Mouse (Mus musculus) cortical plate, adult 2 months (tissue): Measurements from ENCODE around the gene Stac3. TPM values are rescaled to one million over a fixed set of nuclear protein-coding genes. Genes with fewer than 3 reads are reported as not detected.

Source experiments
- H3K27ac ChIP-seq: fragments of 200-500 bp; 2 replicates; pipeline ENCODE4 v1.5.1; 2012; ENCODE audit warnings: low read length, control low read depth, inconsistent platforms; ENCODE audit not compliant: insufficient read depth
- H3K4me1 ChIP-seq: fragments of 200-500 bp; 2 replicates; pipeline ENCODE4 v1.6.1; 2011; ENCODE audit warnings: low read length; ENCODE audit not compliant: control insufficient read depth, insufficient read depth
- H3K4me3 ChIP-seq: fragments of 200-500 bp; 2 replicates; pipeline ENCODE4 v1.5.1; 2011; ENCODE audit warnings: mild to moderate bottlenecking, low read length, control low read depth; ENCODE audit not compliant: insufficient read depth
- CTCF ChIP-seq: fragments of 200-500 bp; IDR thresholded peaks from 2 replicates; pipeline ENCODE4 v1.5.1; 2011; ENCODE audit warnings: mild to moderate bottlenecking, control low read depth, low read length; ENCODE audit not compliant: insufficient read depth; ENCODE audit errors: extremely low read depth
- POLR2A ChIP-seq: fragments of 200-500 bp; IDR thresholded peaks from 2 replicates; pipeline ENCODE4 v1.6.1; 2011; ENCODE audit warnings: mild to moderate bottlenecking, low read length, control low read depth; ENCODE audit not compliant: insufficient read depth; ENCODE audit errors: extremely low read depth
- polyA plus RNA-seq: library from polyadenylated mRNA; depleted of rRNA; stranded (reverse); fragments of >200 nt; gene quantifications from 2 replicates; pipeline ENCODE4 v1.2.3, GENCODE M21; 2012

Gene Stac3
- polyA plus RNA-seq, 1 experiment, result 10.6 TPM

GRCm38 (mm10) chr10:127508239-127508638 lies 6.8 kb downstream of the Stac3 start:
- peaks cover 7% of the 10 kb centered on the region for H3K4me1 ChIP-seq
- TF ChIP-seq CTCF, result peak; percentile 65
- no peak for TF ChIP-seq POLR2A
- no peak overlapping the region for H3K4me3 ChIP-seq
- no peak overlapping the region for H3K27ac ChIP-seq

- Histone ChIP-seq H3K4me3 (peak overlapping the region; percentile 16; the same call in 1 of the 2 replicates), H3K4me1 (peaks cover 7% of the 10 kb centered on the region), H3K27ac (no peak overlapping the region)
- TF ChIP-seq POLR2A (no peak), CTCF (peak; percentile 65)
Observed at GRCm38 (mm10) chr10:127509051-127509836, 7.8 kb downstream of the Stac3 start.

- peaks cover 7% of the 10 kb centered on the region for H3K4me1 ChIP-seq
- H3K4me3 ChIP-seq, result no peak overlapping the region; the same call in 1 of the 2 replicates
- TF ChIP-seq CTCF (no peak), POLR2A (no peak)
- no peak overlapping the region; the same call in 1 of the 2 replicates for H3K27ac ChIP-seq
Observed at GRCm38 (mm10) chr10:127509837-127510701, 8.6 kb downstream of the Stac3 start.

GRCm38 (mm10) chr10:127510895-127511617 lies 9.6 kb downstream of the Stac3 start:
- peaks cover 7% of the 10 kb centered on the region for H3K4me1 ChIP-seq
- TF ChIP-seq POLR2A (no peak), CTCF (no peak)
- peak overlapping the region; percentile 75 for H3K27ac ChIP-seq
- peak overlapping the region; percentile 34 for H3K4me3 ChIP-seq

GRCm38 (mm10) chr10:127511634-127512306 lies 10.3 kb downstream of the Stac3 start:
- H3K4me3 ChIP-seq, result peak overlapping the region; percentile 34
- H3K27ac ChIP-seq, result peak overlapping the region; percentile 93
- peak; percentile 15; the same call in 1 of the 2 replicates for TF ChIP-seq POLR2A
- TF ChIP-seq CTCF, result no peak
- H3K4me1 ChIP-seq, result peaks cover 7% of the 10 kb centered on the region

GRCm38 (mm10) chr10:127512307-127512666 lies 10.8 kb downstream of the Stac3 start:
- Histone ChIP-seq H3K27ac (peak overlapping the region; percentile 93), H3K4me3 (peak overlapping the region; percentile 34; the same call in 1 of the 2 replicates), H3K4me1 (peaks cover 7% of the 10 kb centered on the region)
- TF ChIP-seq POLR2A, result no peak
- TF ChIP-seq CTCF, result no peak

- H3K4me1 ChIP-seq, result peaks cover 7% of the 10 kb centered on the region
Observed at GRCm38 (mm10) chr10:127512813-127513212, 11.3 kb downstream of the Stac3 start.

GRCm38 (mm10) chr10:127513501-127514091 lies 12.1 kb downstream of the Stac3 start:
- H3K4me1 ChIP-seq, result peaks cover 7% of the 10 kb centered on the region
- TF ChIP-seq CTCF (no peak), POLR2A (no peak)
- no peak overlapping the region for H3K4me3 ChIP-seq
- H3K27ac ChIP-seq, result no peak overlapping the region

More at GRCm38 (mm10) chr10:127512813-127513212, 11.3 kb downstream of the Stac3 start:
- H3K27ac ChIP-seq, result no peak overlapping the region
- H3K4me3 ChIP-seq, result no peak overlapping the region
- no peak for TF ChIP-seq POLR2A
- TF ChIP-seq CTCF, result peak; percentile 97
